Mouse (Mus musculus) spleen, postnatal 14 days (tissue): Measurements from ENCODE around the gene Tcf25.
A peak's percentile ranks its signal among the peaks of the same experiment; 100 is the strongest.
"Not testable (repeated sequence)": the region's sequence is repeated elsewhere in the genome, so short reads cannot be mapped to it uniquely, and the experiment has no call there.

Experiments
- DNase-seq, 2 experiments: peaks; one replicate each; pipeline ENCODE4 v3.0.0; 2021 to 2022; ENCODE audit warnings: low spot score in 2 of 2

Tcf25 gene

DNA sequence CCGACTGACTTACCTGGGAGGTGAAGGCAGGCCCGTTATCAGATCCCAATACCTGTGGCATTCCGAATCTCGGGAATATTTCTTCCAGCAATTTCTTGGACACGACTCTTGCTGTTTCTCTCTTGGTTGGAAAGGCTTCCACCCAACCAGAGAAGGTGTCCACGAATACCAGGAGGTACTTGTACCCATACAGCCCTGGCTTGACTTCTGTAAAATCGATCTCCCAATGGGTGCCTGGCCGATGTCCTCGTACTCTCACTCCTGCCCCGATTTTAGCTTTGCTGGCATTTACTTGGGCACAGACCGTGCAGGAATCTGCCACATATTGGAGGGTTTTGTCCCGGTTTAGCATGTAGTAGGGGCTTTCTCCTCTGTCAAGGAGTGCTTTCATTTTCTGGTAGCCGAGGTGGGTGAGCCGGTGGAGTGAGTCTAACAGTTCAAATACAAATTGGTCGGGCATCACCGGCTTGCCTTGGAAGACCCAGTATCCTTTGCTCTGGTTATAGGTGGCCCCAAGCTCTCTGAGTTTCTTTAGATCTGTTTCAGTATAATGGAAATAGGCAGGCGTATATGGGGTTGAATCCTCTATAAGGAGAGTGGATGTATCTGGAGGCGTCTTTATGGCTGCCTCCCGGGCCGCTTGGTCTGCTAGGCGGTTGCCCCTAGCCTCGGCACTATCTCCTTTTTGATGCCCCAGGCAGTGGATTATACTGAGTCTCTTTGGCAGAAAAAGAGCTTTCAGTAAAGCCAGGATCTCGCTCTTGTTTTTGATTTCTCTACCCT is 55.6 kb downstream of the Tcf25 start:
- DNase-seq, result no peak

DNA sequence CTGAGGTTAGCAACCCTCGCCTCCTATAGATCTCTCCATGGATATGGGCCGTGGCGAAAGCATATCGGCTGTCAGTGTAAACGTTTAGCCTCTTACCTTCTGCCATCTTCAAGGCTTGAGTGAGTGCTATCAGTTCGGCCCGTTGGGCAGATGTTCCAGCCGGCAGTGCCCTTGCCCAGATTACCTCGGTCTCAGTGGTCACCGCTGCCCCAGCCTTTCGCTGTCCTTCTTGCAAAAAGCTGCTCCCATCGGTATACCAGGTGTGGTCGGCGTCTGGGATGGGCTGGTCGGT is 56.1 kb downstream of the Tcf25 start:
- DNase-seq, result not testable (repeated sequence)

DNA sequence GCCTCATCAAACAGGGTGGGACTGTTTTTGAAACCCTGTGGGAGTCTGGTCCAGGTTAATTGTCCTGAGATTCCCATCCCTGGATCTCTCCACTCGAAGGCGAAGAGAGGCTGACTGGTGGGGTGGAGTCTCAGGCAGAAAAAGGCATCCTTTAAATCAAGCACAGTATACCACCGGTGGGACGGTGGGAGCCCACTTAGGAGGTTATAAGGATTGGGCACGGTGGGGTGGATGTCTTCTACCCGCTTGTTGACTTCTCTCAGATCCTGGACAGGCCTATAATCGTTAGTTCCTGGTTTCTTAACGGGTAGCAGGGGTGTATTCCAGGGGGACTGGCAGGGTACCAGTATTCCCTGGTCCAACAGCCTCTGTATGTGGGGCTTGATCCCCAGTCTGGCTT is 57.4 kb downstream of the Tcf25 start:
- DNase-seq, result not testable (repeated sequence)

DNA sequence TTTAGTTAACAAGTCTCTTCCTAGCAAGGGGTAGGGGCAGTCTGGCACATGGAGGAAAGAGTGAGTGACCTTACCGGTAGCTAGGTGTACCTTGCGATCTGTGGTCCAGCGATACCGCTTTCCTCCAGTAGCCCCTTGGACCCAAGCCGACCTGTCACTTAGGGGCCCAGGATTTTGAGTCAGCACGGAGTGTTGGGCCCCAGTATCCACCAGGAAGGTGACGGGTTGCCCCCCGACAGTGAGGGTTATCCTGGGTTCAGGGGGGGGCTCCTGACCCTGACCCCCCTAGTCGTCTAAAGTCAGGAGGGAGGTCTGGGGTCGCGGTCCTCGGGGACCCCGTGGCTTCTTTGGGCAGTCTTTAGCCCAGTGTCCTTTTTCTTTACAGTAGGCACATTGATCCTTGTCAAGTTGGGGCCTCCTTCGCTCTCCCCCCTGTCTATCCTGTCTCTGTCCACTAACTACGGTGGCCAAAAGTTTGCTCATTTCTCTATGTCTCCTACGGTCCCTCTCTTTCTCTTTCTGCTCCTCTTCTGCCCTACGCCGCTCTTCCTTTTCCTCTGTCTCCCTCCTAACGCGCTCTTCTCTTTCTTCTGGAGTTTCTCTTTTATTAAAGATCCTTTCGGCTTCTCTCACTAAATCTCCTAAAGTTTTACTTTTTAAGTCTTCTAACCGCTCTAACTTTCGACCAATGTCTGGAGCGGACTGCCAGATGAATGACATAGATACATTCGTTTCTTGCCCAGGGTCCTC is 58.2 kb downstream of the Tcf25 start:
- no peak for DNase-seq

DNA sequence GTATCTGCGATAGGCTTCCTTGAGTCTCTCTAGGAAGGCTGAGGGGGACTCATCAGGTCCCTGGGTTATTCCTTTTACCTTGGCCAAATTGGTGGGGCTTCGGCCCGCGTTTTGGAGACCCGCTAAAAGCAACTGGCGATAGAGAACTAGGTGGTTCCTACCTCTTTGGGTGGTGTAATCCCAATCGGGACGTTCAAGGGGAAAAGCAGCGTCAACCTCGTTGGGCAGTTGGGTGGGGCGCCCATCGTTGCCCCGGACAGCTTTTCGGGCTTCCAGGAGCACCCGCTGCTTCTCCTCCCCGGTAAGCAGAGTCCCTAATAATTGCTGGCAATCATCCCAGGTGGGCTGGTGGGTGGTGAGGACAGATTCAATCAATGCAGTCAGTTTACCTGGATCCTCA is 58.8 kb downstream of the Tcf25 start:
- no peak for DNase-seq

DNA sequence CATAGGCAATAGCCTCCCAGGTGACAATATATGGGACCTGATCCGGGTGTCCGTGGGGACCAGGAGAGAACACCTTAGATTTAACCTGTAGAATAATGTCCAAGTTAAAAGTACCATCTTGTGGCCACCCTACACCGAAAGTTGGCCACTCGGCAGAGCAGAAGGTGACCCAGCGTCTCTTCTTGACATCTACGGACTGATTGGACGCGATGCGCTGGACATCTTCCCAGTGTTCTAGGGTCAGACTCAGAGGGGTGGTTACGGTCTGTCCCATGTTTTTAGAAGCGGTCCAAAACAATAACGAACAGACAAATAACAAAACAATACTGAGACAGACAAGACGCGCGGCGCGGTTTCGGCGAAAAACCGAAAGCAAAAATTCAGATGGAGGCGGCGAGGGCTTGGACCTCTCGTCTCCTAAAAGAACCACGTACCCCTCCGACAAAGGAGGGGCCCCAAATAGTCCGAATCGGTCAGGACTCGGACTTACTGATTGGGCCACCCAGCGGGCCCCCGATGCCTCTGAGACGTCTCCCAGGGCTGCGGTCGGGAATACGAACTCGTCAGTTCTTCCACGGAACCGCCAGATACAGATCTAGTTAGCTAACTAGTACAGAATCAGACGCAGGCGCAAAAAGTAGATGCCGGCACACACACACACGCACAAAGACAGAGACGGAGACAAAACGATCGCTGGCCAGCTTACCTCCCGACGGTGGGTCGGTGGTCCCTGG is 59.9 kb downstream of the Tcf25 start:
- DNase-seq, result not testable (repeated sequence)

DNA sequence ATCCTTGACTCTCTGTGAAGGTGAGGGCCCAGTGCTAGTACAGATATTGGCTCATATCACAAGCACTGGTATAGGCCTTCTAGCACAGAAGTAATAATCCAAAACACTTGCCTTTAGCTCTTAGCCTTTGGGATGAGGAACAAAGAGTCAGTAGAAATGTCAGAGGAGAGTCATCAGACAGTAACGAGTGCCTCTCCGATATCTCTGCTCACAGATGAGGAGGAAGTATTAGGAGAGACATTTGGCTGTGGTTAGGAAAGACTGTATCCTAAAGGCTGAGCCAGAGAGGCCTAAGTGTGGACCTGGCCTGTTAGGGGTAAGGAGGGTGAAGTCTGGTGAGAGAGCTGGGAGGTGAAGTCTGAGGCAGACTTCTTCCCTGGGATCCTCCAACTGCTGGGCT is 68.2 kb downstream of the Tcf25 start:
- no peak for DNase-seq

DNA sequence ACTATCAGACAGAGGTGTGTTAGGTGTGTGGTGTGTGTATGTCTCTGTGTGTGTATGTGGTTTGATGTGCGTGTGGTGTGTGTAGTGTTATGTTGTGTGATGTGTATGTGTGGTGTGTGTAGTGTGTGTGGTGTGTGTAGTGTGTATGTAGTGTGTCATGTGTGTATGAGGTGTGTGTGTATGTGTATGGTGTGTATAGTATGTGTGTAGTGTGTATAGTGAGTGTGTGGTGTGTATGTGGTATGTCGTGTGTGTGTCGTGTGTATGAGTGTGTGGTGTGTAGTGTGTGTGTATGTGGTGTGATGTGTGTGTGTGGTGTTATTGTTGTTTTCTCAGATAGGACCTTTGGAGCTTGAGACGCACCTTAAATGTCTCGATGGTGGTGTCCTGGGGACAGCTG is 68.8 kb downstream of the Tcf25 start:
- DNase-seq, result no peak

DNA sequence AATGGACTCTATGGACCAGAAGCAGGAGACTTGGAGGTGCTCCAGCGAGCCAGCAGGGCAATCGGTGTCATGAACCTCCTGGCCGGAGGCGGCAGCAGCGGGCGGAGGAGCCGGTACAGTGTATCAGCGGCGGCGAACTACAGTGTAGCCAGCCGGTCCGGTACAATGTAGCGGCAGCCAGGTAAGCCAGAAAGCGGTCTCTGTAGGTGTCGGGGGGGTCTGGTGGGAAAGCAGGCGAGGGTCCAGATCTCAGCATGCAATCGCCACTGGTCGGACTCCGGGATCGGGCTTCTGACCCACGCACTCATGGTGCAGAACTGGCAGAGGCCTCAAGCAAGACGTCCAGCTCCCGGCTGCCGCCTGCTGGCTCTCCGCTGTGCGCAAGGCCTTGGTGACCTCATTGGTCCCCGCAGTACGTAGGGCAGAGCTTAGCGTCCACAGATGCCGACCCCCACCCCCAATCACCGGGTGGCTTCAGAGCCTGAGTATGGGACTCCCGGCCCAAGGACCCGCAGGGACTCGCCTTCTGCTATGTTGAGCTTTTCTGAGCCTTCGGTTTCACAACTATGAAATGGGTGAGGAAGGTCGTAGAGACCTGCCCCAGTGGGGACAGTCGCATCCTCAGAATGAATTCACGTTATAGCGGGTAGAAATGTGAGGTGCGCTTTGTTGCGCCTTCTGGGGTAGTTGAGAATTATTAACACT is 69.5 kb downstream of the Tcf25 start:
- DNase-seq, result peak; percentile 89 to 91

DNA sequence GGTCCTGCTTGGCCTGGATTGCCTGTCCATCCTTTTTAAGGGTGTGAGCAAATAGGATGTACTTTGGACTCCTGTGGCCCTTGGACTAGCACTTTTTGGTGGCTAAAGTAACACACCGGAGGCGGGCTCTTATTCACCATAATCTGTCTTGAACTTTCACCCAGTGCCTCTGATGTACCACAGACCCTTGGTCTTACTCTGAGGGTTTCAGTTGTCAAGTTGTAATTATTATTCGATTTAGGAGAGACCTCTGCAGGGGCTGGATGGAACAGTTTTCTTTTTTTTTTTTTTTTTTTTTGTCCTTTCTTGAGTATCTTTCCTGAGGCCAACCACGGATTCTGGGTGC is 70.0 kb downstream of the Tcf25 start:
- DNase-seq, result no peak

DNA sequence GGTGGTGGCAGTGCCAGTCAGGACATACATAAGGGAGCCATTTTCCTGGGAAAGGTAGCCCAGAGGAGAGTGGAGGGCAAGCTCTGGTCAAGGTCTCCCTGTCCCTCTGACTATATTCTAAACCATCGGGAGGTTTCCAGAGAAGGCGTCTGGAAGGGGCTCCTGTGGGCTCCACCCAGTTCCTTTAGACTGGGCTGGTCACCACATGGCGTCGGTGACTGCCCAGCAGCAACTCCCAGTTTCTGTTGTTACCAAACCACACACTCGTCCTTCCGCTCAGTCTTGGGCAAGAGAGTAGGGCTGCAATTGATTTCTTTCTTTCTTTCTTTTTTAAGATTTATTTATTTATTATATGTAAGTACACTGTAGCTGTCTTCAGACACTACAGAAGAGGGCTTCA is 70.6 kb downstream of the Tcf25 start:
- DNase-seq, result no peak

DNA sequence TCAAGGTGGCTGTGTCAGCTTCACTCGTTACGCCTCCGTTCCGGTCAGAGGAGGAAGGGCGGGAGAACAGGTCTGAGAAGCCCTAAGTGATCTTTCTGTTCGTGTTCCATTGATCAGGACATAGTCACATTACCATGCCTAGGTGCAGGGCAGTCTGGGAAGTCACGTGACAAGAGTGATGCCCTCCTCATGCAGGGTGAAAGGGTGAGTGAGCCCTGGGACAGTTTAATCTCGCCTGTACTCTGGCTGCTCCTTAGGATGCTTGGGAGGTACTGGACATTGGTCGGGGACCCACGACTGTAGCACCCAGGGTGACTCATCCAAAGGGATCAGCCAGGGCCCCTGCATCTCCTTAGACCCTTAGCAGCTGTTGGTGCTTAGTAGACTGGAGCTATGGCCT is 72.4 kb downstream of the Tcf25 start:
- no peak for DNase-seq

DNA sequence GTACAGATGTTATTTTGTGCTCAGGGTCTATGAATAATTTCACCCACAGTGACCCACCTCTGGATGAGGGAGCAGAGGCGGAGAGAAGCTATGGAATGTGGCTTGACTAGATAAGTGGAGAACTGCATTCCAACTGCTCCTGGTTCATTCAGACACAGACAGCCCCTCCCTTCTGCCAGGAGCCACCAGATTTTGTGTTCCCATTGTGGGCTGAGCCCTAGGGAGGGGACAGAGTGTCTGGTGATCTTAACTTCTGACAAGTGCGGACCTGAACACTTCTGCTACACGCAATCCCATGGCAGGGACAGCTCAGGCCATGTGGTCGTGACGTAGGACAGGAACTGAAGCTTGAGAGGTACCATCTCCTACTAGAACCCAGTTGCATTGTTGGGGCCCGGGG is 73.2 kb downstream of the Tcf25 start:
- DNase-seq, result no peak

DNA sequence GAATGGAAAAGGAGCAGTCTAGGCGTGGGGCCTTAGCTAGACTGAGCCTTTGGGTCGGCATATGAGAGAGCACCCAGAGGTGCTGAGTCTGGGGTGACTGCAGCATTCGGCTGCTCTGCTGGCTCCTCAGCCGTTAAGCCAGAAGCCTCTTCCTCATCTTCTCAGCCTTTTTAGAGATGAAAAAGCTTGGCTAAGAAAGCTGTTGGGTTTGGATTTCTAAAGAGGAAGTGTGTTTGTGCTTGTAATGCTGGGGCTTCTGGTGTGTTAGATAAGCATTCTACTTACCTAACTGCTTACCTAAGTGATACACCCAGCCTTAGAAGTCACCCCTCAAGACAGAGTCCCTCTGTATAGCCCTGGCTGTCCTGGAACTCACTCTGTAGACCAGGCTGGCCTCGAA is 77.2 kb downstream of the Tcf25 start:
- DNase-seq, result no peak

DNA sequence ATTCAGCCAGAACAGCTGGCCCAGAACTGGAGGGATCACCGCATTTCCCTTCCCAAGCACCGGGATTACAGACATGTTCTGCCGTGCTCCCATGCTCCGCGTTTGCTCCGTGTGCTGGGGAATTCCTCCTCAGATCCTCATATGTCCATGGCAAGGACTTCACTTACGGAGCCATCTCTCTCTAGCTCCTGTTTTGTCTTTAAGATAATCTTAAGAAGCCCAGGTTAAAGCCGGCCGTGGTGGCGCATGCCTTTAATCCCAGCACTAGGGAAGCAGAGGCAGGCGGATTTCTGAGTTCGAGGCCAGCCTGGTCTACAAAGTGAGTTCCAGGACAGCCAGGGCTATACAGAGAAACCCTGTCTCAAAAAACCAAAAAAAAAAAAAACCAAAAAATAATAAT is 78.2 kb downstream of the Tcf25 start:
- DNase-seq, result not testable (repeated sequence)

DNA sequence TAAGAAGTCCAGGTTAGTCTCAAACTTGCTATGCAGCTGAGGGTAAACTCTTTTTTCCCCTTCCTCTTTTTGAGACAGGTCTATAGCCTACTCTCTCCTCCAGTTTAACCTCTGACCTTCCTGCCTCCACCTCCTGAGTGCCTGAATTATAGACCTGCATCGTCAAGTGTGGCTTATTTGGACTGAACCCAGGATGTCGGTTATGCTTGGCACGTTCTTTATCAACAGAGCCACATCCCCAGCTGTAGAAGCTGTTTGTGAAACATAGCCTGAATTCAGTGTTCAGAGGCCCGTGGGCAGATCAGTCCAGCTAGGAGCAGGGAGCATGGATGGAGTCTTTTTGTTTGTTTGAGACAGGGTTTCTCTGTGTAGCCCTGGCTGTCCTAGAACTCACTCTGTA is 78.6 kb downstream of the Tcf25 start:
- no peak for DNase-seq

DNA sequence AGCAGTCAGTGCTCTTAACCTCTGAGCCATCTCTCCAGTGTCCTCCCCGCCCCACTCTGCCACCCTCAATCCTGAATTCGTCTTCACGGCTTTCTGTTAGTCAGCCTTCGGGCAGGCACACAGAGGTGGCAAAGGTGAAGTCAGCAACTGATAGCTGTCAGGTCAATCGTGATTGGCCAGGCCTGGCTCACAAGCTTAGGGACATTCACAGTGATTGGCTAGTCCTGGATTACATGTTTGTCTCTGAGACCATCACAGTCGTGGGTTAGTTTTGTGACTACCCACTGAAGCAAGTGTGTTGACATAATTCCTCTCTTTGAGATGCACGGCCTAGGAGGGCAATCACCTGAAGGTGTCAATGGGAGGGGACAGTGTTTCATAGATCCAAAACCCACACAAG is 79.7 kb downstream of the Tcf25 start:
- DNase-seq, result no peak
